Mouse (Mus musculus) T-helper 1 cell (primary cell): ENCODE results near the gene Gpr107.

ENCODE experiments used
- in situ Hi-C: fragments of 300-600 bp; cut with MboI, MseI; formaldehyde crosslinking; loops from one replicate; pipeline ENCODE4 v1.15.1; 2025; ENCODE audit warnings: high pct_unique_total_duplicates

Gene Gpr107

GRCm38 (mm10) chr2:31244216-31244615 is 92.1 kb downstream of the Gpr107 start:
- in situ Hi-C loops, result no loop called here

- in situ Hi-C loops, result no loop called here
Measured at GRCm38 (mm10) chr2:31245051-31245450, 92.9 kb downstream of the Gpr107 start.

GRCm38 (mm10) chr2:31245491-31246141 is 93.5 kb downstream of the Gpr107 start, which contains the start of gene Ncs1:
TSS of gene Ncs1 (plus strand) at chr2:31245823.
- in situ Hi-C loops, result no loop called here

- in situ Hi-C loops, result no loop called here
Measured at GRCm38 (mm10) chr2:31246251-31246971, 94.3 kb downstream of the Gpr107 start.

GRCm38 (mm10) chr2:31248856-31249255 is 96.7 kb downstream of the Gpr107 start:
- in situ Hi-C loops, result no loop called here

GRCm38 (mm10) chr2:31252167-31252566 is 100.1 kb downstream of the Gpr107 start:
- in situ Hi-C loops, result no loop called here

GRCm38 (mm10) chr2:31253463-31253862 is 101.3 kb downstream of the Gpr107 start:
- in situ Hi-C loops, result no loop called here

- in situ Hi-C loops, result no loop called here
Measured at GRCm38 (mm10) chr2:31254806-31255205, 102.7 kb downstream of the Gpr107 start.

GRCm38 (mm10) chr2:31255952-31256938 is 104.1 kb downstream of the Gpr107 start:
- in situ Hi-C loops, result no loop called here

GRCm38 (mm10) chr2:31257096-31257495 is 105.0 kb downstream of the Gpr107 start:
- in situ Hi-C loops, result no loop called here

- in situ Hi-C loops, result no loop called here
Measured at GRCm38 (mm10) chr2:31258609-31259366, 106.7 kb downstream of the Gpr107 start.

- in situ Hi-C loops, result no loop called here
Measured at GRCm38 (mm10) chr2:31259367-31259920, 107.3 kb downstream of the Gpr107 start.

GRCm38 (mm10) chr2:31260549-31260948 is 108.4 kb downstream of the Gpr107 start:
- in situ Hi-C loops, result no loop called here

- in situ Hi-C loops, result no loop called here
Measured at GRCm38 (mm10) chr2:31263039-31263461, 110.9 kb downstream of the Gpr107 start.

GRCm38 (mm10) chr2:31263746-31264378 is 111.7 kb downstream of the Gpr107 start:
- in situ Hi-C loops, result no loop called here

GRCm38 (mm10) chr2:31267447-31267846 is 115.3 kb downstream of the Gpr107 start:
- in situ Hi-C loops, result no loop called here
